Mouse (Mus musculus) cortical plate, adult 2 months (tissue): Measurements from ENCODE around the gene Faf1.

ENCODE experiments used
- CTCF ChIP-seq: fragments of 200-500 bp; IDR thresholded peaks from 2 replicates; pipeline ENCODE4 v1.5.1; 2011; ENCODE audit warnings: mild to moderate bottlenecking, control low read depth, low read length; ENCODE audit not compliant: insufficient read depth; ENCODE audit errors: extremely low read depth
- POLR2A ChIP-seq: fragments of 200-500 bp; IDR thresholded peaks from 2 replicates; pipeline ENCODE4 v1.6.1; 2011; ENCODE audit warnings: mild to moderate bottlenecking, low read length, control low read depth; ENCODE audit not compliant: insufficient read depth; ENCODE audit errors: extremely low read depth

GRCm38 (mm10) chr4:109929058-109929457, 252.7 kb downstream of the Faf1 start:
- TF ChIP-seq CTCF (no peak), POLR2A (no peak)
